Comparison of ENCODE assay signal across 17 mouse cellular contexts in the genomic region with DNA sequence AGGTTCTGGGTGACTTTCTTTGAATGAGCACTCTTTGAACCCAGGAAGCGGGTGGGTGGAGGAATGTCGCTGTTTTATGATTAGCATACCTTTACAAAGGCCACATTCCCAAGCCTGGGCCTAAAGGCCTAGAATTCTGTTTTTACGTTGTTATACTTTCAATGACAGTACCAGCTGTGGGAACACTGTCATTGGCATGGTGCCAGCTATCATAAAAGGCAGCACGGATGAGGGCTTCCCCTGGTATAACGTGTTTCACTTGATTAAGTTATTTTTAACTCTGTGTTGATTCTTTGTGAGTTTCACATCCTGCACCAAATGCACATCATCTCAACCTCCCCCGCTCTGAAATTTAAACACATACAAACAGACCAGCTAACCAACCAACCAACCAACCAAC. TPM values are rescaled to one million over a fixed set of nuclear protein-coding genes. Genes with fewer than 3 reads are reported as not detected.
DNase-seq lines count a peak whose midpoint lies in the region; ATAC-seq lines count a peak whose summit lies in the region.
"Had no signal": no experiment of that assay in that cellular context is flagged by ENCODE, and none has a peak within 500 bp of the region (broad histone marks: within the 10 kb centered on the region; RNA-seq: fewer than 3 reads in every experiment).

No protein-coding gene starts in this region.

- ATAC-seq in common myeloid progenitor, adult 5-6 weeks (replicated peaks; ENCODE audit: low read depth, poor library complexity, severe bottlenecking), result 0 out of 2 replicates have a peak, but pooled peaks have one; percentile 5

- DNase-seq in A20 (ENCODE audit: low read depth, low spot score) (peak; percentile 79), R1 (ENCODE audit: low read depth, low spot score) (peak; percentile 59)
- peak; percentile 13 for DNase-seq in heart, adult 8-10 months (ENCODE audit: low spot score)
- peak; percentile 20 for DNase-seq in kidney, postnatal 10 days
- DNase-seq in lung, postnatal 36 days, result peak; percentile 43
- peak; percentile 23 to 50 for DNase-seq in spleen, adult 18-20 months
- DNase-seq in thymus, postnatal 10 days (ENCODE audit: low spot score in 2 of 2), result peak; percentile 38 to 42

RNA-seq across cellular contexts. Expression of gene Dusp11, which starts 4.6 kb away (rescaled TPM):
- total RNA-seq in common myeloid progenitor, adult 5-6 weeks (2017), result 41.9 and 69.4 TPM in 2 replicates
- total RNA-seq in heart, adult 8-10 months (2022), result 10 to 100 TPM; 33.4 to 41.0 (median 37.0) TPM

RNA-seq across cellular contexts. Expression of gene Figla, which starts 49.9 kb away (rescaled TPM):
- not detected in 2 replicates for total RNA-seq in common myeloid progenitor, adult 5-6 weeks (2017)
- total RNA-seq in heart, adult 8-10 months (2022), result not detected
- total RNA-seq: adrenal gland, adult 8-10 months; G1E; gastrocnemius, adult 2 months; heart, adult 2 months; heart, postnatal 14 days; layer of hippocampus, adult 8-10 months; left cerebral cortex, adult 18-20 months; left cerebral cortex, postnatal 4 days; liver, adult 2 months had no signal

RNA-seq across cellular contexts. Expression of gene Nat8f1, which starts 50.6 kb away (rescaled TPM):
- 4.1 and 4.9 TPM in 2 replicates for total RNA-seq in common myeloid progenitor, adult 5-6 weeks (2017)
- 1 to 10 TPM; 1.8 to 4.6 (median 3.2) TPM for total RNA-seq in heart, adult 8-10 months (2022)

RNA-seq across cellular contexts. Expression of gene Tprkb, which starts 54.4 kb away (rescaled TPM):
- total RNA-seq in common myeloid progenitor, adult 5-6 weeks (2017), result 54.6 and 74.5 TPM in 2 replicates
- total RNA-seq in heart, adult 8-10 months (2022), result 10 to 100 TPM; 12.3 to 14.6 (median 13.8) TPM

Comparison
In these comparisons a context has a peak if more than half of its experiments do, and no peak if none do; other contexts are left out.
1. Peak in every context shown above with its lines: DNase-seq and ATAC-seq.
2. DNase-seq: peak in every context shown above with its lines; median percentile 79 in A20; 59 in R1; 43 in lung, postnatal 36 days; 40 in thymus, postnatal 10 days; 36 in spleen, adult 18-20 months; 20 in kidney, postnatal 10 days; 13 in heart, adult 8-10 months.